Mouse (Mus musculus) cerebellum, adult 2 months (tissue): ENCODE results near the gene Tmem179b.

Source experiments
- CTCF ChIP-seq: fragments of 200-500 bp; IDR thresholded peaks from 2 replicates; pipeline ENCODE4 v1.5.1; 2011; ENCODE audit warnings: low read depth, mild to moderate bottlenecking, control low read depth, low read length, moderate library complexity, borderline replicate concordance; ENCODE audit not compliant: insufficient read depth
- POLR2A ChIP-seq: fragments of 200-500 bp; IDR thresholded peaks from 2 replicates; pipeline ENCODE4 v1.6.1; 2011; ENCODE audit warnings: low read length, control low read depth, borderline replicate concordance; ENCODE audit not compliant: insufficient read depth

DNA sequence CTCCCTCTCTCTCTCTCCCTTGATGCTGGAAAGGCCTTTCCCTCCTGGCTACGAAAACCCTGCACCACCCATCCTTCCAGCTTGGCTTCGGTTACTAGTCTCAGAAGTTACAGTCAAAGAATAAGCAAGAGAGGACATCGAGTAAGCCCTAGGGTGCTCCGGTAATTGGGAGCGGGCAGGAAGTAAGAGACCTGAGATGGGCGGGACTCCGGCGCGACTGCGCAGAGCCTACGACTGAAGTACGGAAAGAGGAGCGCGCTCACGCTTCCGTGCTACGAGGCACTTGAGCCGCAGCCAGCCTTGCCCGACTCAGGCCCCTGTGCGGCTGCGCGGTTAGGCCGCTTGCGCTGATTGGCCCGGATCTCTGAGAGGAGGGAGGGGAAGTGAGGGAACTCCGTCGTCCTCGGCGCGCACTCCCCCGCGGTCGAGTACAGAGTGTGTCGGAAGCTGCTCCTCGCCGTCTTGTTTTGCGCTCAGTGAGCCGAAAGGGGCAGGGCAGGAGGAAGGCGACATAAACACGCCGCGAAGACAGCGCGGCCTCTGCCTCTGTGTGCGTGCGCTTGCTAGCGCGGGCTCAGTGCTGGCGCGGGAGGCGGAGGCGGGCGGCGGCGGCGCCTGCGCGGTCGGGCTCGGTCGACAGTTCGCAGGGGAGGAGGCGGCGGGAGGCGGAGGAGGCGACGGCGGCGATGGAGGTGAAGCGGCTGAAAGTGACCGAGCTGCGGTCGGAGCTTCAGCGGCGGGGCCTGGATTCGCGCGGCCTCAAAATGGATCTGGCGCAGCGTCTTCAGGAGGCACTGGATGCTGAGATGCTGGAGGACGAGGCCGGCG lies 45.5 kb upstream of the Tmem179b start, which contains the start of gene Hnrnpul2:
- TF ChIP-seq POLR2A, result peak; percentile 96; the same call in 1 of the 2 replicates
- TF ChIP-seq CTCF, result no peak
